Comparison of ENCODE assay signal across 23 mouse cellular contexts in genomic region chr17:74288626-74289025, GRCm38 (mm10). TPM values are rescaled to one million over a fixed set of nuclear protein-coding genes. Genes with fewer than 3 reads are reported as not detected.
A peak's percentile ranks its signal among the peaks of the same experiment; 100 is the strongest.
DNase-seq lines count a peak whose midpoint lies in the region; ATAC-seq lines count a peak whose summit lies in the region.
"Had no signal": no experiment of that assay in that cellular context is flagged by ENCODE, and none has a peak within 500 bp of the region (broad histone marks: within the 10 kb centered on the region; RNA-seq: fewer than 3 reads in every experiment).

No protein-coding gene starts in this region.

- DNase-seq in adrenal gland, adult (ENCODE audit: inconsistent age in 2 of 2, low spot score in 1 of 2), result peak; percentile 66 to 86
- DNase-seq in adrenal gland, postnatal 4 days (ENCODE audit: low spot score in 2 of 2), result no peak
- DNase-seq in heart, embryonic 10.5 days (ENCODE audit: low spot score), result no peak
- DNase-seq in 3134 (ENCODE audit: extremely low read depth, insufficient read length, low spot score), result peak; percentile 71
- DNase-seq in adrenal gland, postnatal 25 days, result peak; percentile 25
- no peak for DNase-seq in neural tube, embryonic 10.5 days (ENCODE audit: extremely low spot score, low spot score)
- DNase-seq in layer of hippocampus, postnatal 36 days, result no peak
- DNase-seq: cerebellum, adult 18-20 months; cerebellum, postnatal 36 days; gastrocnemius, postnatal 10 days; kidney, adult 11 months; lung, adult 2 months; right cerebral cortex, postnatal 25 days; thymus, adult 18-20 months; thymus, postnatal 4 days had no signal

- no peak for ATAC-seq in heart, embryonic 13.5 days (ENCODE audit: extremely low read depth, insufficient number of reproducible peaks, low FRiP score, low TSS enrichment)
- ATAC-seq: hindbrain, embryonic 16.5 days; midbrain, embryonic 15.5 days had no signal

- H3K9me3 ChIP-seq in heart, embryonic 13.5 days, result no peaks in the 10 kb centered on the region
- H3K9me3 ChIP-seq in heart, embryonic 10.5 days, result no peaks in the 10 kb centered on the region
- H3K9me3 ChIP-seq: embryonic facial prominence, embryonic 15.5 days; megakaryocyte, embryonic 14.5 days; midbrain, embryonic 15.5 days had no signal

- H3K36me3 ChIP-seq in heart, embryonic 13.5 days, result peaks cover 16% of the 10 kb centered on the region
- peaks cover 12% of the 10 kb centered on the region for H3K36me3 ChIP-seq in heart, embryonic 10.5 days
- H3K36me3 ChIP-seq: midbrain, embryonic 15.5 days had no signal

- H3K4me2 ChIP-seq in heart, embryonic 13.5 days, result peak overlapping the region; percentile 29; the same call in 1 of the 2 replicates
- H3K4me2 ChIP-seq: embryonic facial prominence, embryonic 15.5 days; limb, embryonic 13.5 days; midbrain, embryonic 15.5 days had no signal

- H3K27me3 ChIP-seq in heart, embryonic 13.5 days (replicated peaks), result no peaks in the 10 kb centered on the region
- no peaks in the 10 kb centered on the region for H3K27me3 ChIP-seq in heart, embryonic 10.5 days (ENCODE audit: insufficient read depth, poor library complexity, severe bottlenecking)
- H3K27me3 ChIP-seq: CH12.LX; embryonic facial prominence, embryonic 15.5 days; limb, embryonic 13.5 days; megakaryocyte, embryonic 14.5 days; midbrain, embryonic 15.5 days had no signal

- 62% methylated on average over 2 of the region's 2 CpGs for WGBS in heart, embryonic 13.5 days
- WGBS in heart, embryonic 10.5 days, result 73% methylated on average over 2 of the region's 2 CpGs

- no peak overlapping the region for H3K4me3 ChIP-seq in heart, embryonic 13.5 days
- no peak overlapping the region for H3K4me3 ChIP-seq in heart, embryonic 10.5 days
- H3K4me3 ChIP-seq: embryonic facial prominence, embryonic 15.5 days; heart, adult 2 months; limb, embryonic 13.5 days; megakaryocyte, embryonic 14.5 days; midbrain, embryonic 15.5 days had no signal

- H3K4me1 ChIP-seq in heart, embryonic 13.5 days, result peaks cover 59% of the 10 kb centered on the region
- H3K4me1 ChIP-seq in heart, embryonic 10.5 days, result peaks cover 30% of the 10 kb centered on the region

- peak overlapping the region; percentile 63 for H3K27ac ChIP-seq in heart, embryonic 13.5 days (replicated peaks)
- no peak overlapping the region for H3K27ac ChIP-seq in heart, embryonic 10.5 days
- H3K27ac ChIP-seq: embryonic facial prominence, embryonic 15.5 days; heart, adult 2 months; limb, embryonic 13.5 days; midbrain, embryonic 15.5 days had no signal

- H3K9ac ChIP-seq in heart, embryonic 13.5 days, result no peak overlapping the region
- H3K9ac ChIP-seq: embryonic facial prominence, embryonic 15.5 days; limb, embryonic 13.5 days; midbrain, embryonic 15.5 days had no signal

RNA-seq across cellular contexts. Expression of gene Memo1, which starts 6.7 kb away (rescaled TPM):
- 10 to 100 TPM; 88.3 to 94.1 TPM for total RNA-seq in adrenal gland, postnatal 4 days (2021)
- 62.5 and 71.5 TPM in 2 replicates for polyA plus RNA-seq in heart, embryonic 13.5 days (2015; fragmentation: Nextera tagmentation; extraction: Ambion mirVana)
- polyA plus RNA-seq in heart, embryonic 10.5 days (2016; fragmentation: Nextera tagmentation; extraction: Ambion mirVana), result 79.6 and 80.7 TPM in 2 replicates
- 111 and 128 TPM in 2 replicates for total RNA-seq in adrenal gland, postnatal 25 days (2021)
- total RNA-seq in layer of hippocampus, postnatal 36 days (2021), result 10 to 100 TPM; 50.0 to 50.2 TPM

RNA-seq across cellular contexts. Expression of gene Dpy30, which starts 35.1 kb away (rescaled TPM):
- total RNA-seq in adrenal gland, postnatal 4 days (2021), result 100 to 1,000 TPM; 105 to 107 TPM
- polyA plus RNA-seq in heart, embryonic 13.5 days (2015; fragmentation: Nextera tagmentation; extraction: Ambion mirVana), result 177 and 206 TPM in 2 replicates
- polyA plus RNA-seq in heart, embryonic 10.5 days (2016; fragmentation: Nextera tagmentation; extraction: Ambion mirVana), result 223 and 232 TPM in 2 replicates
- 95.9 and 99.6 TPM in 2 replicates for total RNA-seq in adrenal gland, postnatal 25 days (2021)
- total RNA-seq in layer of hippocampus, postnatal 36 days (2021), result 10 to 100 TPM; 50.9 to 54.4 TPM

RNA-seq across cellular contexts. Expression of gene Spast, which starts 50.2 kb away (rescaled TPM):
- total RNA-seq in adrenal gland, postnatal 4 days (2021), result 10 to 100 TPM; 38.2 to 39.0 TPM
- 7.3 and 8.5 TPM in 2 replicates for polyA plus RNA-seq in heart, embryonic 13.5 days (2015; fragmentation: Nextera tagmentation; extraction: Ambion mirVana)
- 11.8 and 12.3 TPM in 2 replicates for polyA plus RNA-seq in heart, embryonic 10.5 days (2016; fragmentation: Nextera tagmentation; extraction: Ambion mirVana)
- 29.4 and 33.1 TPM in 2 replicates for total RNA-seq in adrenal gland, postnatal 25 days (2021)
- total RNA-seq in layer of hippocampus, postnatal 36 days (2021), result 10 to 100 TPM; 59.2 to 60.5 TPM

Comparison
In these comparisons a context has a peak if more than half of its experiments do, and no peak if none do; other contexts are left out.
1. DNase-seq: peak in adrenal gland, adult (2 of 2), 3134 (single experiment) and adrenal gland, postnatal 25 days (single experiment); none in adrenal gland, postnatal 4 days (0 of 2), heart, embryonic 10.5 days (single experiment), neural tube, embryonic 10.5 days (single experiment) and layer of hippocampus, postnatal 36 days (0 of 2).